Mouse (Mus musculus): ENCODE measurements around the gene Gja5. TPM values are rescaled to one million over a fixed set of nuclear protein-coding genes. Genes with fewer than 3 reads are reported as not detected.

The Gja5 gene
- 1 to 10 TPM in 1 of 2 experiments, under 1 TPM in 1; 0.84 to 1.4 TPM for total RNA-seq (2021)
- long read RNA-seq, experiment 1, partial matches to known transcripts, result 0 of 5 reads
- long read RNA-seq, experiment 1, other reads (novel, unspliced or antisense), result 0 of 5 reads
- long read RNA-seq, experiment 2, result 0 reads

GRCm38 (mm10) chr3:96904393-96904792 lies at the start of gene Gja5:
Gene Gja5, plus strand, starts transcription at chr3:96904693.
- no peak for TF ChIP-seq CTCF (conservative IDR thresholded peaks at IDR 0.05)
- Histone ChIP-seq H3K4me3 (peak within 1 kb of the TSS; percentile 90), H3K27ac (peak within 1 kb of the TSS; percentile 90)
- no peak for DNase-seq (ENCODE audit: low spot score in 2 of 2)

DNA sequence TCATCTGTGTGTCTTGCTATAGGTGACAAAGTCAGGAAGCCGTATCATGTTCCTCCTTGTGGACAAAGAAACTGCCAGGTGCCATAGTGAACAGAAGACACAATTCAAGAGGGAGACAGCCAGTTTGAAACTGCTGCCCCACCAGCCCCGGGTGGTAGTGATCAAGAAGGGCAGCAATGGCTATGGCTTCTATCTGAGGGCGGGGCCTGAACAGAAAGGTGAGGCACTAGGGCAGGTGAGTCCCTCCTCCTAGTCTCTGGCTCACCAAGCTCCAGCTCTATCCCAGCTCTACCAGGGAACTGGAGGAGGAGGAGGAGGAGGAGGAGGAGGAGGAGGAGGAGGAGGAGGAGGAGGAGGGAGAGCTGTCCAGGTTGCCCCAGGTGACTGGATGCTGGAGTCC lies 48.7 kb upstream of the Gja5 start:
- no peak overlapping the region for H3K4me3 ChIP-seq
- no peak for TF ChIP-seq CTCF (conservative IDR thresholded peaks at IDR 0.05)
- no peak overlapping the region for H3K27ac ChIP-seq
- no peak for DNase-seq (ENCODE audit: low spot score in 2 of 2)

- Histone ChIP-seq H3K27ac (no peak overlapping the region), H3K4me3 (no peak overlapping the region)
- DNase-seq (ENCODE audit: low spot score in 2 of 2), result no peak
- no peak for TF ChIP-seq CTCF (conservative IDR thresholded peaks at IDR 0.05)
Observed at GRCm38 (mm10) chr3:96860498-96860897, 44.0 kb upstream of the Gja5 start.

- no peak for DNase-seq (ENCODE audit: low spot score in 2 of 2)
- no peak for TF ChIP-seq CTCF (conservative IDR thresholded peaks at IDR 0.05)
Observed at GRCm38 (mm10) chr3:96867863-96868262, 36.6 kb upstream of the Gja5 start.

GRCm38 (mm10) chr3:96868566-96868965 lies 35.9 kb upstream of the Gja5 start:
- TF ChIP-seq CTCF (conservative IDR thresholded peaks at IDR 0.05), result no peak
- no peak overlapping the region for H3K27ac ChIP-seq
- no peak overlapping the region for H3K4me3 ChIP-seq
- DNase-seq (ENCODE audit: low spot score in 2 of 2), result no peak

More at GRCm38 (mm10) chr3:96867863-96868262, 36.6 kb upstream of the Gja5 start:
- Histone ChIP-seq H3K4me3 (no peak overlapping the region), H3K27ac (no peak overlapping the region)

DNA sequence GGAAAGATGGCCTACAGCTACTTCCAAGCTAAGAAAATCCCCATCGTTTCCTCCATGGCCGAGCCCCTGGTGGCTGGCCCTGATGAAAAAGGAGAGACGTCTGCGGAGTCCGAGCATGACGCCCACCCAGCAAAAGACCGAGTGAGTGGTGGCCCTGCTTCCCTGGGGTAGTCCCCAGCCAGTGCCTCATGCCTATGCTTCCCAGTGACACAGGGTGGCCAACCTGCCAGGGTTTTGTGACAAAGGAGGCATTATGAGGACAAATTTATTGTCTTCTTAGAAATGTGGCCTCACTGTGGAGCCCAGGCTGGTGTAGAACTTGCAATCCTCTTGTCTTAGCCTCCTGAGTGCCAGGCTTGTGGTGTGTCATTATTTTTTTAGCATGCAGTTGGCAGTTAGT lies 35.4 kb upstream of the Gja5 start:
- no peak for DNase-seq (ENCODE audit: low spot score in 2 of 2)
- Histone ChIP-seq H3K4me3 (no peak overlapping the region), H3K27ac (no peak overlapping the region)
- no peak for TF ChIP-seq CTCF (conservative IDR thresholded peaks at IDR 0.05)

- DNase-seq (ENCODE audit: low spot score in 2 of 2), result no peak
- peak overlapping the region; percentile 1; the same call in 1 of the 2 replicates for H3K27ac ChIP-seq
- no peak for TF ChIP-seq CTCF (conservative IDR thresholded peaks at IDR 0.05)
- H3K4me3 ChIP-seq, result no peak overlapping the region
Observed at GRCm38 (mm10) chr3:96870270-96870669, 34.2 kb upstream of the Gja5 start.

GRCm38 (mm10) chr3:96871070-96871469 lies 33.4 kb upstream of the Gja5 start:
- no peak for DNase-seq (ENCODE audit: low spot score in 2 of 2)
- no peak for TF ChIP-seq CTCF (conservative IDR thresholded peaks at IDR 0.05)

GRCm38 (mm10) chr3:96872501-96872900 lies 32.0 kb upstream of the Gja5 start:
- Histone ChIP-seq H3K4me3 (no peak overlapping the region), H3K27ac (no peak overlapping the region)
- no peak for TF ChIP-seq CTCF (conservative IDR thresholded peaks at IDR 0.05)
- DNase-seq (ENCODE audit: low spot score in 2 of 2), result no peak

More at GRCm38 (mm10) chr3:96871070-96871469, 33.4 kb upstream of the Gja5 start:
- Histone ChIP-seq H3K4me3 (no peak overlapping the region), H3K27ac (no peak overlapping the region)

DNA sequence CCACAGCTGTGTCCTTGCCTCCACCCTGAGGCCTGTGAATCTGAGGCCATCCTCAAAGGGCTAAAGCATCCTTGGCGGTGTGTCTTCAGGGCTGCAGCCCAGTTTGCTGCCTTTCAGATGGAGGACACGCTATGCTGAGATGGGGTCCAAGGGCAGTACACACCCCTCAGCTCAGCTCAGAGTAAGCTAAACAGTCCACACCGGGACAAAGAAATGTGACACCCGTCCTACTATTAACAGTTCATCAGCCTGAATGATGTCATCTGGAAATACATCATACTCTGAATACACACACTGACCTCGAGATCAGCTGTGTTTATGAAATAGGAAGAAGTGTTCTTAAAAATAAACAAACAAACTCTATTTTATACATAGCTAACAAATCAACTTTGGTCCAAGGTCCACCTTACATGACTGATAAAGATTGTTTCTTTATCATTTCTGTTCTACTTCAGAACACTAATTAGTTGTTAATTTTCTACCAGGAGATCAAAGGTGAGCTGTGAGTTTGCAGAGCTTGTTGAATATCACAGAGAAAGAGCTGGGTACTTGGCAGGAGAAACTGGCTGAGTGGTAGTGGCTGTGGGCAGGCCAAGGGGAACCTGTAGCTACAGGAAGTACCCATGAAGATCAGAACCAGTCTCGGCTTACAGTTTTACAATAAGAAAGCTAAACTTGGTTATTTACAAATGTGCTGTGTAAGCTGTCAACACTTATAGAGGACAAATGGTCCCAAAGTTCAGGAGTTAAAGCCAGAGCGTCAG lies 29.5 kb upstream of the Gja5 start:
- TF ChIP-seq CTCF (conservative IDR thresholded peaks at IDR 0.05), result no peak
- H3K27ac ChIP-seq, result no peak overlapping the region
- no peak for DNase-seq (ENCODE audit: low spot score in 2 of 2)

DNA sequence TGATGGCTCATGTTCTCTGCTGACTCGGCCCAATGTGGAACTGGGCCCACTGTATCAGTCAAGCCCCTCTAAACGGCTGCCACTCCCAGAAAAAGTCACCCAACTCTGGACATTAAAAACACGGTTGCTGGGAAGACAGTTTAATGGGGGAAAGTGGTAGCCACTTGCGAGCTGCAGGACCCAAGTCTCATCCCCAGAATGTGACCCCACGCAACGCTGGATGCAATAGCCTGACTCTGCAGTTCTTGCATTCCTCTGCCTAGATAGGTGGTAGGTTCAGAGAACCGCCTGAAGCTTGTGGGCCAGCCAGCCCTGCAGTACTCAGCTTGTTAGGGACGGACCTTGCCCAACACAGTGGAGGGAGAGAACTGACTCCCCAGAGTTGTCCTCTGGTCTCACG lies 25.0 kb upstream of the Gja5 start:
- no peak for TF ChIP-seq CTCF (conservative IDR thresholded peaks at IDR 0.05)
- no peak overlapping the region for H3K27ac ChIP-seq
- no peak for DNase-seq (ENCODE audit: low spot score in 2 of 2)
- H3K4me3 ChIP-seq, result no peak overlapping the region

More for the DNA sequence above, 29.5 kb upstream of the Gja5 start:
- no peak overlapping the region for H3K4me3 ChIP-seq

GRCm38 (mm10) chr3:96880385-96880784 lies 24.1 kb upstream of the Gja5 start:
- DNase-seq (ENCODE audit: low spot score in 2 of 2), result no peak
- Histone ChIP-seq H3K27ac (peak overlapping the region; percentile 74; the same call in 1 of the 2 replicates), H3K4me3 (no peak overlapping the region)
- TF ChIP-seq CTCF (conservative IDR thresholded peaks at IDR 0.05), result no peak

GRCm38 (mm10) chr3:96881557-96881956 lies 22.9 kb upstream of the Gja5 start:
- Histone ChIP-seq H3K27ac (peak overlapping the region; percentile 74), H3K4me3 (no peak overlapping the region)
- DNase-seq (ENCODE audit: low spot score in 2 of 2), result no peak
- no peak for TF ChIP-seq CTCF (conservative IDR thresholded peaks at IDR 0.05)
